Mouse (Mus musculus): ENCODE results near the gene Cysltr2. TPM values are rescaled to one million over a fixed set of nuclear protein-coding genes. Genes with fewer than 3 reads are reported as not detected.

Gene Cysltr2
- total and polyA plus RNA-seq, 2 experiments from 2014 or later, result 0.33 TPM; not detected in 1

GRCm38 (mm10) chr14:73033290-73033689 lies 15.6 kb downstream of the Cysltr2 start:
- no peak for ATAC-seq

GRCm38 (mm10) chr14:73031218-73031617 lies 17.7 kb downstream of the Cysltr2 start:
- no peak overlapping the region for H3K27ac ChIP-seq
- no peak overlapping the region for H3K4me3 ChIP-seq (ENCODE audit: low read length)
- no peak overlapping the region for H3K9ac ChIP-seq (replicated peaks; ENCODE audit: low read length)
- no peak overlapping the region for H3K4me2 ChIP-seq (ENCODE audit: low read depth, low read length)
- WGBS, result 85% methylated on average over 3 of the region's 3 CpGs
- no peak for TF ChIP-seq CTCF (IDR thresholded peaks at IDR 0.05; ENCODE audit: low read depth)
- H3K9me3 ChIP-seq (ENCODE audit: low read length), result no peaks in the 10 kb centered on the region
- H3K4me1 ChIP-seq (ENCODE audit: insufficient read depth, low read length), result no peaks in the 10 kb centered on the region
- DNase-seq (ENCODE audit: low spot score) (no peak), ATAC-seq (no peak)
- H3K36me3 ChIP-seq (ENCODE audit: insufficient read depth, low read length), result no peaks in the 10 kb centered on the region
- H3K27me3 ChIP-seq (ENCODE audit: insufficient read depth, low read length), result no peaks in the 10 kb centered on the region

More at GRCm38 (mm10) chr14:73033290-73033689, 15.6 kb downstream of the Cysltr2 start:
- H3K36me3 ChIP-seq (ENCODE audit: insufficient read depth, low read length), result no peaks in the 10 kb centered on the region
- no peaks in the 10 kb centered on the region for H3K27me3 ChIP-seq (ENCODE audit: insufficient read depth, low read length)
- H3K27ac ChIP-seq, result no peak overlapping the region
- no peak for DNase-seq (ENCODE audit: low spot score)
- H3K9ac ChIP-seq (replicated peaks; ENCODE audit: low read length), result no peak overlapping the region
- no peaks in the 10 kb centered on the region for H3K9me3 ChIP-seq (ENCODE audit: low read length)
- H3K4me2 ChIP-seq (ENCODE audit: low read depth, low read length), result no peak overlapping the region
- H3K4me1 ChIP-seq (ENCODE audit: insufficient read depth, low read length), result no peaks in the 10 kb centered on the region
- H3K4me3 ChIP-seq (ENCODE audit: low read length), result no peak overlapping the region
- WGBS, result 40% methylated on average over 3 of the region's 3 CpGs
- TF ChIP-seq CTCF (IDR thresholded peaks at IDR 0.05; ENCODE audit: low read depth), result no peak

GRCm38 (mm10) chr14:73017272-73017671 lies 31.6 kb downstream of the Cysltr2 start:
- no peak for TF ChIP-seq CTCF (IDR thresholded peaks at IDR 0.05; ENCODE audit: low read depth)
- Histone ChIP-seq H3K27ac (no peak overlapping the region), H3K4me1 (ENCODE audit: insufficient read depth, low read length) (no peaks in the 10 kb centered on the region), H3K9ac (replicated peaks; ENCODE audit: low read length) (no peak overlapping the region), H3K4me3 (ENCODE audit: low read length) (no peak overlapping the region), H3K27me3 (ENCODE audit: insufficient read depth, low read length) (no peaks in the 10 kb centered on the region), H3K9me3 (ENCODE audit: low read length) (no peaks in the 10 kb centered on the region; the same call in 1 of the 2 replicates), H3K36me3 (ENCODE audit: insufficient read depth, low read length) (no peaks in the 10 kb centered on the region), H3K4me2 (ENCODE audit: low read depth, low read length) (no peak overlapping the region)
- WGBS, result 97% methylated on average over 3 of the region's 3 CpGs
- ATAC-seq, result no peak
- no peak for DNase-seq (ENCODE audit: low spot score)

- DNase-seq (ENCODE audit: low spot score) (no peak), ATAC-seq (no peak)
- Histone ChIP-seq H3K4me3 (ENCODE audit: low read length) (no peak overlapping the region), H3K4me1 (ENCODE audit: insufficient read depth, low read length) (no peaks in the 10 kb centered on the region), H3K36me3 (ENCODE audit: insufficient read depth, low read length) (no peaks in the 10 kb centered on the region), H3K27ac (no peak overlapping the region), H3K4me2 (ENCODE audit: low read depth, low read length) (no peak overlapping the region), H3K9ac (replicated peaks; ENCODE audit: low read length) (no peak overlapping the region), H3K27me3 (ENCODE audit: insufficient read depth, low read length) (no peaks in the 10 kb centered on the region), H3K9me3 (ENCODE audit: low read length) (no peaks in the 10 kb centered on the region; the same call in 1 of the 2 replicates)
- 78% methylated on average over 6 of the region's 6 CpGs for WGBS
- no peak for TF ChIP-seq CTCF (IDR thresholded peaks at IDR 0.05; ENCODE audit: low read depth)
Measured at GRCm38 (mm10) chr14:73015386-73015785, 33.5 kb downstream of the Cysltr2 start.

GRCm38 (mm10) chr14:73013723-73014544 lies 35.0 kb downstream of the Cysltr2 start:
- no peak for ATAC-seq
- DNase-seq (ENCODE audit: low spot score), result no peak
- H3K36me3 ChIP-seq (ENCODE audit: insufficient read depth, low read length), result no peaks in the 10 kb centered on the region
- no peaks in the 10 kb centered on the region for H3K27me3 ChIP-seq (ENCODE audit: insufficient read depth, low read length)
- no peak overlapping the region for H3K4me3 ChIP-seq (ENCODE audit: low read length)
- H3K27ac ChIP-seq, result no peak overlapping the region
- H3K4me2 ChIP-seq (ENCODE audit: low read depth, low read length), result no peak overlapping the region
- 73% methylated on average over 9 of the region's 9 CpGs for WGBS
- no peak for TF ChIP-seq CTCF (IDR thresholded peaks at IDR 0.05; ENCODE audit: low read depth)
- no peak overlapping the region for H3K9ac ChIP-seq (replicated peaks; ENCODE audit: low read length)
- no peaks in the 10 kb centered on the region; the same call in 1 of the 2 replicates for H3K9me3 ChIP-seq (ENCODE audit: low read length)
- H3K4me1 ChIP-seq (ENCODE audit: insufficient read depth, low read length), result no peaks in the 10 kb centered on the region

GRCm38 (mm10) chr14:73001814-73002213 lies 47.1 kb downstream of the Cysltr2 start:
- Histone ChIP-seq H3K4me1 (ENCODE audit: insufficient read depth, low read length) (no peaks in the 10 kb centered on the region), H3K27me3 (ENCODE audit: insufficient read depth, low read length) (no peaks in the 10 kb centered on the region), H3K36me3 (ENCODE audit: insufficient read depth, low read length) (no peaks in the 10 kb centered on the region), H3K9me3 (ENCODE audit: low read length) (no peaks in the 10 kb centered on the region), H3K4me3 (ENCODE audit: low read length) (no peak overlapping the region), H3K27ac (no peak overlapping the region), H3K9ac (replicated peaks; ENCODE audit: low read length) (no peak overlapping the region), H3K4me2 (ENCODE audit: low read depth, low read length) (no peak overlapping the region)
- 89% methylated on average over 4 of the region's 4 CpGs for WGBS
- no peak for TF ChIP-seq CTCF (IDR thresholded peaks at IDR 0.05; ENCODE audit: low read depth)
- no peak for ATAC-seq
- no peak for DNase-seq (ENCODE audit: low spot score)

- ATAC-seq (no peak), DNase-seq (ENCODE audit: low spot score) (peak; percentile 82)
- Histone ChIP-seq H3K9me3 (ENCODE audit: low read length) (no peaks in the 10 kb centered on the region), H3K4me3 (ENCODE audit: low read length) (no peak overlapping the region), H3K27me3 (ENCODE audit: insufficient read depth, low read length) (no peaks in the 10 kb centered on the region), H3K27ac (no peak overlapping the region), H3K9ac (replicated peaks; ENCODE audit: low read length) (no peak overlapping the region), H3K36me3 (ENCODE audit: insufficient read depth, low read length) (no peaks in the 10 kb centered on the region), H3K4me1 (ENCODE audit: insufficient read depth, low read length) (no peaks in the 10 kb centered on the region), H3K4me2 (ENCODE audit: low read depth, low read length) (no peak overlapping the region)
- 39% methylated on average over 10 of the region's 10 CpGs for WGBS
- peak; percentile 84 for TF ChIP-seq CTCF (IDR thresholded peaks at IDR 0.05; ENCODE audit: low read depth)
Measured at GRCm38 (mm10) chr14:73000325-73000724, 48.6 kb downstream of the Cysltr2 start.

Data from hindbrain, postnatal 0 days (tissue).